Mouse (Mus musculus) lung, adult 2 months (tissue): ENCODE measurements around the gene Zfp426. TPM values are rescaled to one million over a fixed set of nuclear protein-coding genes. Genes with fewer than 3 reads are reported as not detected.

Experiments used
- DNase-seq: peaks from one replicate; pipeline ENCODE4 v3.0.0; 2022
- H3K4me1 ChIP-seq: fragments of 200-500 bp; 2 replicates; pipeline ENCODE4 v1.6.1; 2011; ENCODE audit warnings: low read length; ENCODE audit not compliant: control insufficient read depth, insufficient read depth
- H3K4me3 ChIP-seq: fragments of 200-500 bp; replicated peaks from 2 replicates; pipeline ENCODE3; 2011; ENCODE audit warnings: low read depth, mild to moderate bottlenecking, control low read depth, low read length; ENCODE audit errors: extremely low read depth
- CTCF ChIP-seq: fragments of 200-500 bp; IDR thresholded peaks from 2 replicates; pipeline ENCODE4 v1.5.1; 2011; ENCODE audit warnings: mild to moderate bottlenecking, low read length, control low read depth; ENCODE audit not compliant: insufficient read depth
- POLR2A ChIP-seq: fragments of 200-500 bp; IDR thresholded peaks from 2 replicates; pipeline ENCODE4 v1.6.1; 2011; ENCODE audit warnings: low read depth, mild to moderate bottlenecking, control low read depth, low read length, borderline replicate concordance; ENCODE audit errors: extremely low read depth
- WGBS: fragments of 180-500 bp; shearing (Covaris S2); methylation state at CpG from one replicate; pipeline ENCODE4 v1.1.7; 2018; 5-methylcytosine and 5-hydroxymethylcytosine counted together
- polyA plus RNA-seq: library from polyadenylated mRNA; depleted of rRNA; stranded (reverse); fragments of >200 nt; gene quantifications from 2 replicates; pipeline ENCODE4 v1.2.3, GENCODE M21; 2012; rRNA removed

Gene Zfp426
- polyA plus RNA-seq, 1 experiment, result 4.6 TPM

GRCm38 (mm10) chr9:20466761-20467442 is 25.6 kb downstream of the Zfp426 start:
- no peaks in the 10 kb centered on the region for H3K4me1 ChIP-seq
- TF ChIP-seq POLR2A (no peak), CTCF (peak; percentile 49)
- peak; percentile 47 for DNase-seq
- 53% methylated on average over 7 of the region's 7 CpGs for WGBS
- H3K4me3 ChIP-seq, result no peak overlapping the region

GRCm38 (mm10) chr9:20459377-20460317 is 32.9 kb downstream of the Zfp426 start, which contains the start of gene Zfp26:
Gene Zfp26, minus strand, starts transcription at chr9:20460162.
- TF ChIP-seq POLR2A (no peak), CTCF (no peak)
- DNase-seq, result peak; percentile 79
- WGBS, result under 1% methylated on average over 48 of the region's 48 CpGs
- peak within 1 kb of the TSS; percentile 84 for H3K4me3 ChIP-seq
- peaks cover 5% of the 10 kb centered on the region; the same call in 1 of the 2 replicates for H3K4me1 ChIP-seq

GRCm38 (mm10) chr9:20453647-20454046 is 38.9 kb downstream of the Zfp426 start:
- Histone ChIP-seq H3K4me1 (no peaks in the 10 kb centered on the region; the same call in 1 of the 2 replicates), H3K4me3 (no peak overlapping the region)
- no peak for DNase-seq
- 90% methylated on average over 4 of the region's 4 CpGs for WGBS
- TF ChIP-seq CTCF (no peak), POLR2A (no peak)

- Histone ChIP-seq H3K4me1 (no peaks in the 10 kb centered on the region; the same call in 1 of the 2 replicates), H3K4me3 (no peak overlapping the region)
- 87% methylated on average over 1 of the region's 1 CpGs for WGBS
- TF ChIP-seq CTCF, result no peak
- no peak for TF ChIP-seq POLR2A
- no peak for DNase-seq
Measured at GRCm38 (mm10) chr9:20451493-20451892, 41.1 kb downstream of the Zfp426 start.

- TF ChIP-seq POLR2A (no peak), CTCF (no peak)
- H3K4me1 ChIP-seq, result no peaks in the 10 kb centered on the region
- no peak overlapping the region for H3K4me3 ChIP-seq
- no peak for DNase-seq
- 89% methylated on average over 4 of the region's 4 CpGs for WGBS
Measured at GRCm38 (mm10) chr9:20443183-20443783, 49.3 kb downstream of the Zfp426 start.

GRCm38 (mm10) chr9:20430004-20430403 is 62.5 kb downstream of the Zfp426 start:
- no peak for TF ChIP-seq CTCF
- no peak for TF ChIP-seq POLR2A
- Histone ChIP-seq H3K4me3 (no peak overlapping the region), H3K4me1 (no peaks in the 10 kb centered on the region)
- WGBS, result 88% methylated on average over 3 of the region's 3 CpGs
- DNase-seq, result no peak

Other genes starting within 250 kb of the Zfp426 start
- not detected in 2 replicates for gene Olfr39, start 210.4 kb downstream of the Zfp426 start, polyA plus RNA-seq
- gene Olfr873, start 194.2 kb downstream of the Zfp426 start, polyA plus RNA-seq, result not detected in 2 replicates
- gene Olfr18, start 156.7 kb downstream of the Zfp426 start, polyA plus RNA-seq, result not detected in 2 replicates
- gene Zfp560, start 107.6 kb downstream of the Zfp426 start, polyA plus RNA-seq, result 3.3 and 5.4 TPM in 2 replicates
- 1.5 and 2.8 TPM in 2 replicates for gene Zfp26, start 32.6 kb downstream of the Zfp426 start, polyA plus RNA-seq
- 6.6 and 8.9 TPM in 2 replicates for gene Zfp266, start 28.7 kb upstream of the Zfp426 start, polyA plus RNA-seq
- 1.7 and 2.6 TPM in 2 replicates for gene Zfp846, start 88.5 kb upstream of the Zfp426 start, polyA plus RNA-seq
- 172 and 176 TPM in 2 replicates for gene Ubl5, start 150.1 kb upstream of the Zfp426 start, polyA plus RNA-seq
- 55.6 and 59.7 TPM in 2 replicates for gene Fbxl12, start 152.0 kb upstream of the Zfp426 start, polyA plus RNA-seq
- gene Pin1, start 159.3 kb upstream of the Zfp426 start, polyA plus RNA-seq, result 14.8 and 17.9 TPM in 2 replicates